Mouse (Mus musculus): ENCODE results near the gene Tada2a. TPM values are rescaled to one million over a fixed set of nuclear protein-coding genes. Genes with fewer than 3 reads are reported as not detected.

Tada2a gene
- polyA plus RNA-seq, 1 experiment: 36.5 TPM

- DNase-seq (ENCODE audit: low read depth): peak; percentile 13
- TF ChIP-seq POLR2A (IDR thresholded peaks at IDR 0.05; ENCODE audit: borderline replicate concordance, extremely low read depth, insufficient read depth, insufficient read length, poor library complexity, severe bottlenecking): no peak
- no peak for TF ChIP-seq CTCF (IDR thresholded peaks at IDR 0.05; ENCODE audit: borderline replicate concordance, extremely low read depth, insufficient read depth, insufficient read length)
Measured at GRCm38 (mm10) chr11:84145201-84145798, 15.9 kb upstream of the Tada2a start.

DNA sequence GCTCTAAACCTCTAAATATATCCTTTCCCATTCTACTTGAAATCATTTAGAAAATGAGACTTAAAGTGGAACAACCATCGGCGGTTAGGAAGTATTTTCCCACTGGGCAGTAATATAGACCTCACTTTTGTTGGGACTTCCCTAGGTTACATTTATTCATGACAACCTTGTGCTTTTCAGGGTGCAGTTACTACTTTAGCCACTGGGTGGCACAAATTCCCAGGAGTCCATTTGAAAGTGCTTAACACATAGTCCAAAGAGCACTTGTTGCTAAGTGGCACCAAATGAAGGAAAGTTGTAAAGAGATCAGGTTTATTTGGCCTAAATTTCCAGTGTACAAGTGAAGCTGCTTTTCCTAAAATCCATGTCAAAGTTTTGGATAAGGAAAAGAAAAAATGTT, 12.4 kb upstream of the Tada2a start:
- DNase-seq (ENCODE audit: low read depth): peak; percentile 62
- TF ChIP-seq POLR2A (IDR thresholded peaks at IDR 0.05; ENCODE audit: borderline replicate concordance, extremely low read depth, insufficient read depth, insufficient read length, poor library complexity, severe bottlenecking): no peak
- peak; percentile 57; the same call in 1 of the 2 replicates for TF ChIP-seq CTCF (IDR thresholded peaks at IDR 0.05; ENCODE audit: borderline replicate concordance, extremely low read depth, insufficient read depth, insufficient read length)

GRCm38 (mm10) chr11:84136453-84136852, 7.1 kb upstream of the Tada2a start:
- no peak for TF ChIP-seq POLR2A (IDR thresholded peaks at IDR 0.05; ENCODE audit: borderline replicate concordance, extremely low read depth, insufficient read depth, insufficient read length, poor library complexity, severe bottlenecking)
- TF ChIP-seq CTCF (IDR thresholded peaks at IDR 0.05; ENCODE audit: borderline replicate concordance, extremely low read depth, insufficient read depth, insufficient read length): no peak
- peak; percentile 65 for DNase-seq (ENCODE audit: low read depth)

DNA sequence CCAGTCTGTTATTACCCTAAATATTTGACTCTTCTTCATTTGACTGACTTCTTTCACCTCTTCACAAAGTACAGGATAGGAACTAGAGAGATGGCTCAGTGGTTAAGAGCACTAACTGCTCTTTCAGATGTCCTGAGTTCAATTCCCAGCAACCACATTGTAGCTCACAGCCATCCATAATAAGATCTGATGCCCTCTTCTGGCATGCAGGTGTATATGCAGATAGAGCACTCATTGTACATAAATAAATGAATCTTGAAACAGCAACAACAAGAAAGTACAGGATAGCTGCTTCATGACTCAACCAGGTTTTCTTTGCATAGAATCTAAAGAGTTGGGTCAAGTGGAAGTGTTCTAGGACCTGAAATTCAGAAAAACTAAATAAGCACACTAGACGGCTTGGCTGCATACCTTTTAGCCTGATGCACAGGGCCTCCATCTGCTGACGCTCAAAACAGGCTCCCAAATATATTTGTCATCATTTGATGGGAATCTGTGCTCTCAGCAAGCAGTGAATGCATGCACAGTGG, 5.0 kb upstream of the Tada2a start:
- TF ChIP-seq POLR2A (IDR thresholded peaks at IDR 0.05; ENCODE audit: borderline replicate concordance, extremely low read depth, insufficient read depth, insufficient read length, poor library complexity, severe bottlenecking): no peak
- no peak for TF ChIP-seq CTCF (IDR thresholded peaks at IDR 0.05; ENCODE audit: borderline replicate concordance, extremely low read depth, insufficient read depth, insufficient read length)
- no peak for DNase-seq (ENCODE audit: low read depth)

DNA sequence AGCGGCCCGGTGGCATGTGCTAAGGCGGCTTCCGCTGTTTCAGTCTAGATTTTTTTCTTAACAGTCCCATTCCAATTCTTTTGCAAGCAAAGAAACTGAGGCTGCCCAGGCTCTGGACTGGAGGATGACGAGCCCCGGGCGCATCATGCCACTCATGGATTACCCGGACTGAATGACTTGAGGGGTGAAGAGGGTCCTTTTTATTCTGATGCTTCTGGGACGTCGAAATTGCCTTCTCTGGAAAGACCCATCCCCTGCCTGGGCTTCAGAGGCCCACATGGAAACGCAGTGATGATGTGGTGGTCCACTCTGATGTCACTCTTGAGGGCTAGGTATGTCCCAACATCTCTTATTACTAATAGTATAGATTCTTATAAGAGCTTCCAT, 392 bp upstream of the Tada2a start:
- DNase-seq (ENCODE audit: low read depth): no peak
- TF ChIP-seq POLR2A (IDR thresholded peaks at IDR 0.05; ENCODE audit: borderline replicate concordance, extremely low read depth, insufficient read depth, insufficient read length, poor library complexity, severe bottlenecking) (no peak), CTCF (IDR thresholded peaks at IDR 0.05; ENCODE audit: borderline replicate concordance, extremely low read depth, insufficient read depth, insufficient read length) (no peak)

DNA sequence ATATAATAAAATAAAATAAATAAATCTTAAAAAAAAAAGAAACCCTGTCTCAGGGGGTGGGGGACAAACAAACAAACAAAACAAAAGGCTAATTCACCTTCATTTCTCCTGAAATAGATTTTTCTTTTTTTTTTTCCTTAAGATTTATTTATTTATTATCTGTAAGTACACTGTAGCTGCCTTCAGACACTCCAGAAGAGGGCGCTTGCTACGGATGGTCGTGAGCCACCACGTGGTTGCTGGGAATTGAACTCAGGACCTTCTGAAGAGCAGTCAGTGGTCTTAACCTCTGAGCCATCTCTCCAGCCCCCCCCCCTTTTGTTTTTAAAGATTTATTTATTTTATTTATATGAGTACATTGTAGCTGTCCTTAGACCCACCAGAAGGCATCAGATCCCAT, 1.4 kb downstream of the Tada2a start:
- DNase-seq (ENCODE audit: low read depth): no peak
- TF ChIP-seq CTCF (IDR thresholded peaks at IDR 0.05; ENCODE audit: borderline replicate concordance, extremely low read depth, insufficient read depth, insufficient read length): no peak
- TF ChIP-seq POLR2A (IDR thresholded peaks at IDR 0.05; ENCODE audit: borderline replicate concordance, extremely low read depth, insufficient read depth, insufficient read length, poor library complexity, severe bottlenecking): no peak

DNA sequence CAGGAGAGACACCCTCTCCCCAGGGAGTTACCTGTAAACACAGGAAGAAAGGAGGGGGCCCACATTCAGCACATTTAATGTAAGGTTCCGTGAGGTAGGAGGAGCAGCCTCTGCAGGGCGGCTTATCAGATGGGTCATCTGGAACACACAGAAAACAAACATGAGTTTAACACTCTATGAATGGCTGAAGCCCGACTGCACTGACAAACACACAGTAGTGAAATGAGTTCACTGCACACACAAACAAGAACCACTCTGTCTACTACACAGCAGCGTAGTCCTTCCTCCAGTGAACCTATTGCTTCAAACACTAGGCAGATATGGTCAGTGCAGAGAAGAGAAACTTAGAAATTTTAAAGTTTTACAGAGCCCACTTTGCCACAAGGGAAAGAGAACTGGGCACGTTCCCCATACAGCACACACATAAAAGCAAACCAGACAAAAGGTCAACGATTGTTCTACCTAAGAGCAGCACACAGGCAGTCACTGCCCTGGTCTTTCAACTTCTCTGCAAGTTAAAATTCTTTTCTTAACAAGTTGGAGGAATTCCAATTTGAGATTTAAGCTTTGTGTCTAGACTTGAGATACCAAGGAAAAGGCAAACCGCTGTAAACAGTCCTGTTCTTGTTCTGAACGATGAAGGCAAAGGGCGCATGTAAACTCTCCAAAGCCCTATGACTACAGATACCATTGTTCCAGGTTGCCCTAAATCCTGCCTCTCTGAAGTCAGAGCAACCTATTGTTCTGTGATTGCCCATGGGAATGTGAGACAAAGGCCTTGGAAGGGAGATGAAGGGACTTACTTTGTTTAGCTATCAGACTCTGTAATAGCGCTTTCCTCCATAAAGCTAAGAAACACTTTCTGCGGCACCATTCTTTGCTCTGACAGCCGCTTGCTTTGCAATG, 8.1 kb downstream of the Tada2a start:
- peak; percentile 13 for DNase-seq (ENCODE audit: low read depth)
- TF ChIP-seq CTCF (IDR thresholded peaks at IDR 0.05; ENCODE audit: borderline replicate concordance, extremely low read depth, insufficient read depth, insufficient read length) (no peak), POLR2A (IDR thresholded peaks at IDR 0.05; ENCODE audit: borderline replicate concordance, extremely low read depth, insufficient read depth, insufficient read length, poor library complexity, severe bottlenecking) (no peak)

DNA sequence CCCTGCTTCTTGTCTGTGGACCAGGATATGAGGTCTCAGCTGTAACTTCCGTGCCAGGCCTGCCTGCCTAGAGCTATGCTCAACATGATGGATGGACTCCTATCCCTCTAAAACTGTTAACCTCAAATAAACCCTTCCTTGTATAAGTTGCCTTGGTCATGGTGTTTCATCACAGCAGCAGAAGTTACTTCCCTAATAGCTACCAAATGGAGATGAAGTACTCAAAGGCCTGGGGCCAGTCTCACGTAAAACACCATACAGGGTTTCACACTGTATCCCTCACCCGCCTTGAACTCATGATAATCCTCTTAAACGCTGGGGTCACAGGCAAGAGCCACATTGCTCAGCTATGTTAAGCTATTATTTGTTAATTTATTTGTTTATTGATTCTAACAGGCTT, 12.0 kb downstream of the Tada2a start:
- TF ChIP-seq POLR2A (IDR thresholded peaks at IDR 0.05; ENCODE audit: borderline replicate concordance, extremely low read depth, insufficient read depth, insufficient read length, poor library complexity, severe bottlenecking): no peak
- TF ChIP-seq CTCF (IDR thresholded peaks at IDR 0.05; ENCODE audit: borderline replicate concordance, extremely low read depth, insufficient read depth, insufficient read length): no peak
- no peak for DNase-seq (ENCODE audit: low read depth)

- DNase-seq (ENCODE audit: low read depth): no peak
- no peak for TF ChIP-seq CTCF (IDR thresholded peaks at IDR 0.05; ENCODE audit: borderline replicate concordance, extremely low read depth, insufficient read depth, insufficient read length)
- TF ChIP-seq POLR2A (IDR thresholded peaks at IDR 0.05; ENCODE audit: borderline replicate concordance, extremely low read depth, insufficient read depth, insufficient read length, poor library complexity, severe bottlenecking): no peak
Measured at GRCm38 (mm10) chr11:84116221-84116620, 13.2 kb downstream of the Tada2a start.

DNA sequence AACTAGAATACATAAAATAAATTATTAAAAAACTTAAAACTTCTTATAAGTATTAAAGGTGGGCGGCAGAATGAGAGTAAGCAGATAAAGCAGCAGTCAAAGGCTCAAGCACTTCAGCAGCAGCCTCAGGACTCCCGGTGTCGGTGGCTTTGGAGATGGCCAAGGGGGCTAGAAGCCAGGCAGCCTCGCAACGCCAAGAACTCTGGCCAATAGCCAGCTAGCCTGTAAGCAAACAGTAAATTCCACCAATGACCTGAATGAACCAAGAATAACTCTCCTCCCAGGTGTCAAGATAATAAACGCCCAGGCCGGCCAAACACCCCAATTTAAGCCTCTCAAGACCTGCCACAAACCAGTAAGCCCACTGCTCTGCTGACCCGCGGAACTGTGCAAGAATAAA, 13.8 kb downstream of the Tada2a start:
- TF ChIP-seq POLR2A (IDR thresholded peaks at IDR 0.05; ENCODE audit: borderline replicate concordance, extremely low read depth, insufficient read depth, insufficient read length, poor library complexity, severe bottlenecking) (no peak), CTCF (IDR thresholded peaks at IDR 0.05; ENCODE audit: borderline replicate concordance, extremely low read depth, insufficient read depth, insufficient read length) (no peak)
- no peak for DNase-seq (ENCODE audit: low read depth)

GRCm38 (mm10) chr11:84113623-84114022, 15.8 kb downstream of the Tada2a start:
- TF ChIP-seq CTCF (IDR thresholded peaks at IDR 0.05; ENCODE audit: borderline replicate concordance, extremely low read depth, insufficient read depth, insufficient read length) (no peak), POLR2A (IDR thresholded peaks at IDR 0.05; ENCODE audit: borderline replicate concordance, extremely low read depth, insufficient read depth, insufficient read length, poor library complexity, severe bottlenecking) (no peak)
- no peak for DNase-seq (ENCODE audit: low read depth)

Data from brain, embryonic 14.5 days (tissue).